Mouse (Mus musculus): ENCODE measurements around the gene Wrap73. TPM values are rescaled to one million over a fixed set of nuclear protein-coding genes. Genes with fewer than 3 reads are reported as not detected.

Gene Wrap73
- total RNA-seq, 2 experiments from 2014 or later: 12.6 to 13.5 TPM

DNA sequence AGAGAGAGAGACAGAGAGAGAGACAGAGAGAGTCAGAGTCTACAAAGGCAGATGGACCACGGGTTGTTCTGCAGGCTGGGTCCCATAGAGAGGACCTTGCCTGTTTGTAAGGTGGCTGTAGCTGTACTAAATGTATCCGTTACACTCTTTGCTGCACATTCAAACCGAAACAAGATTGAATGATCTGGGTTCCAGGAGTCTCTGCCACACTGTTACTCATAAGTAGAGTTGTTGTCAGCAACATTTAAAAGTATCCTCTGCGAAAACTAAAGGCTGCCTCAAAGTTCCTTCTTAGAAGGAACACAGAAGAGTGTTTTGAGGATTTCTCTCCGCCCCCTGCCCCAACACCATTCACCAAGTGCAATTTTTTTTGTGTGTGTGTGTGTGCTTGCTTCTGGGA, 5.0 kb upstream of the Wrap73 start:
- intact Hi-C loops (cut with DNase I): no loop called here
- no peak for DNase-seq

DNA sequence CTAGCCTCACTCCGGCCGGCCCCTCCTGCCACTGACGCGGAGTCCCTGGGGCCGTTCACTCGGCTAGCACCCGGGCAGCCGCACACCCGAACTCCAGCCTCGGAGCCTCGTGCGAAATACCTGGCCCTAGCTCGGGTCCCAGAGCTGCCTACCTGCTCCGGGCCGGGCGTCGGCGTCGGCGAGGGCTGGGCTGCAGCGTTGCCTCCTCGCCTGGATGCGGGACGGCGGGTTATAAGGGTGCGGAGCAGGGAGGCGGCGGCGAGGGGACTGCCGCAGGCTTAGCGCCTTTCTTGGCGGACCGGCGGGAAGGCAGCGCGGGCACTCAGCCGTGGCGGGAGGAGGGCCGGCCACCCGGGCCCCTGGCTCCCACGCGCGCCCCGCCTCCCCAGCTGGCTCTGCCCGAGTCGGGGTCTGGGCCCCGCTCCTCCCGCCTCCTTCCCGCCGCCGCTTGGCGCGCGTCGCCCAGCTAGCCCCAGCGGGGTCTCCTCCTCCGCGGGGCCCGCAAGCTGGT, 2.4 kb upstream of the Wrap73 start:
- intact Hi-C loops (cut with DNase I): no loop called here
- no peak for DNase-seq

DNA sequence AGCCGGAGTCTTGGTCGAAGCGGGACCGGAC, 2.2 kb upstream of the Wrap73 start, which contains the start of gene Trp73:
TSS of gene Trp73 (minus strand) at position 27 of the 31 bp plus-strand sequence.
- intact Hi-C loops (cut with DNase I): no loop called here

DNA sequence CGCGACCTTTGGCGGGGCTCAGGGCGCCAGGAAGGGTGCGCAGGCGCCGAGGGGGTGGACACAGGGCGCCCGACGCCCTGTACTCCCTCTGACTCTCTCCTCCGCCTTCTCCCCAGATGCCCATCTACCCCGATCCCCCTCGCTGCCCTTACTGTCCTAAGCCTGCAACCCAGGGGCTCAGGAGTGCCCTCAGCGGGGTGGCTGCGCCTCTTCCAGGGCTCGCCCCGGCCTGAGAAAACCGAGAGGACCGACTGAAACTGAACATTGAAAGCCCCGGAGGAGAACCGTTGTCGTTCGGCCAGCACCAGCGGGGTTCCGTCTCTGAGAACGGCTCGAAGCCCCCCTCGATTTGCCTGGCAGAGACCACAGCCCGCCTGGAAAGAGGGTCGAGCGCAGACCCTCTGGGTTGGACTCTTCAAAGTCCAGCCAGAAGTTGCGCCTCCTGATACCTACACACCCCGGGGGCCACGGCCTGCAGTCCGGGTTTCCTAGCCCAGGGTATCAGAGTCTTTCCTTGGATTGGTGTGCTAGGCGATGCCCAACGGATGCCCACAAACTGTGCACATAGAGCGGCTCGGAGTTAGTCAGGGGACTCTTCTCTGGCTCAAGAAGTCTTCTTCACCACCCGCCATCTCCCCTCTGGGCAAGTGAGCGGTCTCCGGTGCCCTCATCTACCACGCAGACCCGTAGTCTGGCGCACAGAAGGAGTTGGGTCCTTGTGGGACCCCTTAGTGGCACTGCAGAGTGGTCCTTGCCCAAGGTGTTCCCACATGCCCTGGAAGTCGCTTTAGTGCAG, 1.8 kb upstream of the Wrap73 start:
- intact Hi-C loops (cut with DNase I): no loop called here
- DNase-seq: no peak

More for the DNA sequence above, 2.2 kb upstream of the Wrap73 start, which contains the start of gene Trp73:
- no peak for DNase-seq

DNA sequence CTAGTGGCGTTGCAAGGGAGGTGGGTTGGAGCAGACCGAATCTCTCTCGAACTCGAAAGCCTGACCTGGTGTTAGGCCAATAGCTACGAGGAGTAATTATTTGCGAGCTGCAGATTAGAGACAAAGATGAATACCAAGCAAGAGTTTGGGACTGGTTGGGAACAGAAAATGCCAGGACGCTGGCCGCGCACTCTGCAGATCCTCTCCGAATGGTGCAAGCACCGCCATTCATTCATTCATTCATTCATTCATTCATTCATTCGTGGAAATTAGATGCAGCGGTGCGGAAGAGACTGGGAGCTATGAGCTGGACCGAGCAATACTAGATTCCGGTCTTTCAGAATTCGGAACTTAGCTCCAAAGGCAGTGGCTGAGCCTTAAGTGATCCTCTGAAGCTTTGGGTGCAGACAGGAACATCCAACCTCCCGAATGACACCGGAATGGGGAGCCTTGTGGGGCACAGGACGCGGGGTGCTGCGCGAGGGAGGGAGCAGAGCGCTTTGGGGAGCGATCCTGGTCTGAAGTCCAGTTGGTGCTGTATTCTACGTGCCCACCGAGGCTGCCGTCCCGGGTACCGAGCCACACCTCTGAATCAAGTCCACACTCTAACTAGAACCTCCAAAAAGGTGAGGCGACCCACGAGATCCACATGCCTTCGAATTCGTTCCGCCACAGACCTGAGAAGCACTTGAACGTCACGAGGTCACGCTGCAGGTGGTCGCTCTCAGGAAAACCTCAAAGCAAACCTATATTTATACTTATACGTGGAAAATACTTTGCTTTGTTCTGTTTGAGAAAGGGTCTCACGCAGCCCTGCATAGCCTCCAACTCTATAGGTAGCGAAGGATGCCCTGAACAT, 934 bp upstream of the Wrap73 start:
- no peak for DNase-seq
- intact Hi-C loops (cut with DNase I): no loop called here

DNA sequence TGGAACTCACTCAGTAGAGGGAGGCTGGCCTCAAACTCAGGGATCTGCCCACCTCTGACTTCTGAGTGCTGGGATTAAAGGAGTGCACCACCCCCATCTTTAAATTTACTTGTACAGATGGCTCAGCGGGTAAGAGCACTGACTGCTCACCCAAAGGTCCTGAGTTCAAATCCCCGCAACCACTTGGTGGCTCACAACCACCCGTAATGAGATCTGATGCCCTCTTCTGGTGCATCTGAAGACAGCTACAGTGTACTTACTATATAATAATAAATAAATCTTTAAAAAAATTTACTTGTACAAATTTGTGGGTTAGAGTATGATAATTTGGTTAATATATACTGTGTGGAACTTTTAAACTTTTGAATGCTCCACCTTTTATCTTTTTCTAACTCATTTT, 2.5 kb downstream of the Wrap73 start:
- intact Hi-C loops (cut with DNase I): no loop called here
- no peak for DNase-seq

DNA sequence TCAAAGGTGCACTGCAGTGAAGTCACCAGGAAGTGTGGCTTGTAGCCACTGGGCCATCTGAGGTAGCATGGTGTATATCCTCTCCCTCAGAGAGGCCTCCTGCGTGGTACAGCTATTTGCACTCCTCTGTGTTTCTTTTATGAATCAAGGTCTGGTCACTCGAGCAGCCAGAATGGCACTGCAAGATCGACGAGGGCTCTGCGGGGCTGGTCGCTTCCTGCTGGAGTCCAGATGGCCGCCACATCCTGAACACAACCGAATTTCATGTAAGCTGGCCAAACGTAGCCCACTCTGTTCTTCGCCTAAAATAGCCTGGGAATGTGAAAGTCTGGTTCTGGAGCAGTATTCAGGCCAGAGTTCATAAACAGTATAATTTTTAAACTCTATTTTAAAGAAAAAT, 4.2 kb downstream of the Wrap73 start:
- intact Hi-C loops (cut with DNase I): no loop called here

DNA sequence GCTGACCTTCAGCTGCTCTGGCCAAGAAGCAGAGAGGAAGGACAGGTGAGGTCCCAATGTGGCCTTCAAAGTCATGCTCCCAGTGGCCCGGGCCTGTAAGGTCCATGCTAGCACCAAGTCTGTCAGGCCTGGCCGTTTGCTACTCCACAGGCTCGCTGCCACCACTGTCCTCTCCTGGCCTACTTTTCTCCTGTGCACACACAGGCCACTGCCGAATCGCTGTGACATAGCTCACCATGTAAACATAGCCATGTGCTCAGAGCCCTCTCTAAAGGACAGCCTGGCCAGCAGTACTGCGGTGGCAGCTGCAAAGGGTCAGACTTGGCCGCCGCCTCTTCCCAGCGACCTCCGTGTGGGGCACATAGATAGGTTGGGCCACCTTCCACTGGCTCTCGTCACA, 11.9 kb downstream of the Wrap73 start:
- intact Hi-C loops (cut with DNase I): no loop called here
- no peak for DNase-seq

More for the DNA sequence above, 4.2 kb downstream of the Wrap73 start:
- no peak for DNase-seq

DNA sequence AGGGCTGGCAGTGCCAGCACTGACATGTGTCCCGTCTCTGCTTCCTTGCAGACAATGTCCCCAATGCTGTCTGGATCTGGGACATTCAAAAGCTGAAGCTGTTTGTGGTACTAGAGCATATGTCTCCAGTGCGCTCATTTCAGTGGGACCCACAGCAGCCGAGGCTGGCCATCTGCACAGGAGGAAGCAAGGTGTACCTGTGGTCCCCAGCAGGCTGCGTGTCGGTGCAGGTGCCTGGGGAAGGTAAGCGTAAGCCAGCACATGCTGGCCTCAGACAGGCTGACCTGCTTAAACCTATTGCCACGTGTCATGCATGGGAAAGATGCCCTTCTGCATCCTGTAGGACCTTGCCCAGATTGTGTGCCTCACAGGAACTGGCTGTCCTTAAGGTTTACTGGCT, 13.9 kb downstream of the Wrap73 start:
- DNase-seq: no peak
- intact Hi-C loops (cut with DNase I): loop anchor here (2.0 to 5.0 kb wide), 2 partner anchors 13 to 89 kb away; partner anchors contain the start of gene Wrap73

DNA sequence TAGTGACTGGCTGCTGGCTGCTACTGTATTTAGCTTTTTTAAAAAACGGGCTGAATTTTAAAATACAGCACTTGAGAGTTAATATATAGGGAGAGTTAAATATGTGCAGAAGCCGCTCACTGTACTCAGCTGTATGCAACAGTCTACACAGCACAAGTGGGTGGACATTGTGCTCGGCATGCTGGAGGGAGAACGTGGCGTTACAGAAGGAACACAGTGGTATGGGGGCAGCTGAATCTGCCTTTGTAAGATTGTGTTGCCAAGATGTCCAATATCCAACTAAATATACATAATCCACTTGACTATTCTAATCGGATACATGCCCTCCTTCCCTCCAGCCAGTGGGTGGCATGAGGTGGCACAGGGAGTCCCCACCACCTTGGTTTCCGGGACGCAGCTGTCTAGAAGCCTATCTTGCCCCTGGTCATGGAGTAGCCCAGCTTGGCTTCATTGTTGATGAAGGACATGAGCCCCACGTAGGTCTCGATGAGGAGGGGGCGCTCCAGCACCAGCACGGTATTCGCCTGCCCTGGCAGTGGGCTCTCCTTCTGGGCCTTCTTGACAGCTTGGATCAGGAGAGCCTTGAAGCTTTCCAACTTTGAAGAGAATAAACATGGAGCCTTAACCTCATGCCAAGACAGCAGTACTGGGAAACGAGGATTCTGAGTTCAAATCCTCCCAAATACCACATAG, 15.9 kb downstream of the Wrap73 start:
- intact Hi-C loops (cut with DNase I): loop anchor here (2.0 to 5.0 kb wide), 2 partner anchors 15 to 91 kb away; partner anchors contain the start of gene Wrap73
- no peak for DNase-seq

DNA sequence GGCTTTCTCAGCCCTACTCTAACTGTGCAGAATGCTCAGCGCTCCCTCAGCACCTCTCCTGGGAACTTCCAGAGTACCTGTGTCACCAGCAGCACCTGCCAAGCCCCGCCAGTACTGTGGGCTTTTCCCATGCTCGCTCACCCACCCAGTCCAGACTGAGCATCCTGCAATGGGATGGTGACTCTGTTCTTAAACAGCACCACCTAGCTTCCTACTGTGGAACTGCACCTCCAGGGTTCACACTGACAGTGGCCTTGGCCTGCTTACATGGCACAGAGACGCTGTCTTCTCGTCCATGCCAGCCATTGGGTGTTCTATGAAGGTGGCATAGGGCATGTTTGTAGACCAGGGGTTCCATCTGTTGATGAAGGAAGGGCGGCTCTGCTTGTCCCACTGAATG, 16.8 kb downstream of the Wrap73 start:
- peak; percentile 81 to 91 for DNase-seq
- intact Hi-C loops (cut with DNase I): loop anchor here (5.0 kb wide), 1 partner anchor 92 kb away; no protein-coding TSS in a partner anchor

DNA sequence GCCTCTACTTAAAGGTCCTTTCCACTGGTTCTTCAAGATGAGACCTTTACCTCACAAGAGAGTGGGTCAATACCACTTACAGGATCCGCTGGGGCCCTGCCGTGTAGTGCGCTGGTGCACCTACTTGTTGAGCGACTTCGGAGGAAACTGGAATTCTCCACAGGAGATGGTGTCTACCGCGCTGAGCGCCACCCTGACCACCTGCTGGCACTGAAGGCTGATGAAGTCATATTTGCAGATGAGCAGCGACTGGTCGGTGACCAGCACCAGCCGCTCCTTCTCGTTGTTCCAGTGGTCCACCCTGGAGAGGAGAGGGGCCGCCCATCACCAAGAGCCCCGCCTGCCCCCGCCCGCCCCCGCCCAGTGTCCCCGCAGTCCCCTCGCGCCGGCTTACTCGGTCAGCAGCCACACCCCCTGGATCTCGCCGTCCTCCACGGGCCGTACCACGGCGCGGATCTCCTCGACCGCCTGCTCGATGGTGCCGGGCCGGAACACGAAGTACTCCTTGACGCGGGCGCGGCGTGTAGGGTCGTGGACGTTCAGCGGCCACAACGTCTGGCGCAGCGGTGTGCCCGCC, 17.9 kb downstream of the Wrap73 start:
- intact Hi-C loops (cut with DNase I): loop anchor here (5.0 kb wide), 1 partner anchor 93 kb away; no protein-coding TSS in a partner anchor
- DNase-seq: no peak

DNA sequence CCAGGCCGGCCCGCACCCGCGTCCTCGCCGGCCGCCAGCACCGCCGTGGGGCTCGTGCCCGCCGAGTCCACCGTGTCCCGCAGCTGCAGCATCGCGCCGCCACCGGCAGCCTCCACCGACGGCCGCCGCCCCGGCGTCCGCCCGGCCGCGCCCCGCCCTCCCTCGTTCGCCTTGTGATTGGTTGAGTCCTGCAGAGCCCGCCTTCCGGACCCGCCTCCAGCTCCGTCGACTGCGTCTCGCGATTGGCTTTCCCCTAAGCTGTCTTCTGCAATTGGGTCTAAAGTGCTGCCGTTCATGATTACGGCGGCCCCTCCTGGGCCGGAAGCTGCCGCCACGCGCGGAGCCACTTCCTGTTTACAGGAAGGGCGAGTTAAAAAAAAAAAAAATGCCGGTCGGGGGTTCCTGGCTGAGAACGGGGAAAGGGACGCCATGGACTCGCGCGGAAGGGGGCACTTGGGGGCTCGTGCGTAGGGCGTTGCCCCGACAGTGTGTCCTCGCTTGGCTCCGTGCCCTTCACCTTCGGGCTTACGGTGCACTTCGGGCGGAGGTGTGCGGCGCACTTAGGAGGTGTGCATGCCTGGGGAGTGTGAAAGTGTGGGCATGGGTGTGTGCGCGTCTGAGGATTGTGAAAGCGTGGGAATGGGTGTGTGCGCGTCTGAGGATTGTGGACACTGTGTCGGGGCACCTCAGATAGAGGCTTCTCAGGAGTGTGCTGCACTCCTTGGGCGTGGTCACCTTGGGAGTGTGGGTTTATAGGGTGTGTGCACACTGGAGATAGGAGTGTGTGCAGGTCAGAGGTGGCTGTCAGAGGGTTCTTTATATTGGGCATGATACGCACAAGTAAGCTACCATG, 18.6 kb downstream of the Wrap73 start, which contains the start of gene Tprgl:
TSS of gene Tprgl (minus strand) at position 129 of the 853 bp plus-strand sequence.
- intact Hi-C loops (cut with DNase I): no loop called here
- peak; percentile 97 to 98 for DNase-seq

DNA sequence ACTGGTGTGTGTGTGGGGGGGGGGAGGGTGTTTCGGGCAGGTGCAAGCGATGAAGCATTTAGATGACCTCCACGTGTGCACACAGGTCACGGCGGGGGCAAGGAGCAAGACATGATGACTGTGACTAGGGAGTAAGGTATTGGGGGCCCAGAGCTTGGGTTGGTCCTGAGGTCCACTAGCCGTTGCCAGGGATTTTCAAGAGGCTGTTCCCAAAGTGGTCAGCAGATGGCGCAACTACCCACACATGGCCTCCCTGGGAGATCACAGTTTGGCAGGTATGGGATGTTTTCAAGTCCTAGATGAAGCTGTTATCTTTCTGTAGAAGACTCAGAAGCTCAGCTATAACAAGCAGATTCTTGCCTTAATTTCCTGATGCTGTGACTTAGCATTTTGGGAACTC, 21.1 kb downstream of the Wrap73 start:
- DNase-seq: peak; percentile 82 to 90
- intact Hi-C loops (cut with DNase I): loop anchor here (1.0 to 2.0 kb wide), 2 partner anchors 110 to 138 kb away; partner anchors contain the start of gene Arhgef16

DNA sequence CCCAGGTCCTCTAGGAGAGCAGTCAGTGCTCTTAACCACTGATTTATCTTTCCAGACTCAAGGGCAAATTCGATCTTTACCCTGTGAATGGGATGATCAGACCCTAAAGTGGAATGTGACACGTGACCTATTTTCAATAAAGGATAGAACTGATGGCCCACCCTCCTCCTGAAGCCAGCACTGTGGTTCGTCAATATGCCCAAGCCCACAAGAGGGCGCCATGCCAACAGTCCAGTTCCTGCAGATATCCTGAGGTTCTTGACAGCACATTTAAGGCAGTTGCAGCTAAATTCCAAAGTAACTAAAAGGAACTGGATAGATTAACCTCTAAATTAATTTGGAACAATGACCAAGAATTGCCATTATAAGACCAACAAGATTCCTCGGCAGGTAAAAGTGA, 24.9 kb downstream of the Wrap73 start:
- DNase-seq: peak; percentile 81 to 87
- intact Hi-C loops (cut with DNase I): no loop called here

DNA sequence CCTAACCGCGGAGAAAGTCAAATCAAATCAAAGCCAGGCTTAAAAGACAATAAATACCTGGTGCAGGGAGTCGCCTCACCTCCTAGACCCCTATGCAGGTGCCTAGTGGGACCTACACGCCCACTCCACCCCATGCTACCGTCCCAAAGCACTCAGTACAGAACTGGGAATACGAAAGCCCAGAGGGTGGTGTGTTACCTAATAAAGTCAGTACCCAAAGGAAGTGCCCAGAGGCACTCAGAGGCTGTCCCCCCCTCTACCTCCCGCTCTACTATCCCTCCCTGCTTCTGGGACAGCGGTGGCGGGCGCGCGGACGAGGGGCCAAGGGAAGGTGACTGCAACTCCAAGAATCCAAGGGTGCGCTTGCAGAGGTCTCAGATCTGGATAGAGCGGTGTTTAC, 27.8 kb downstream of the Wrap73 start:
- DNase-seq: no peak
- intact Hi-C loops (cut with DNase I): no loop called here

DNA sequence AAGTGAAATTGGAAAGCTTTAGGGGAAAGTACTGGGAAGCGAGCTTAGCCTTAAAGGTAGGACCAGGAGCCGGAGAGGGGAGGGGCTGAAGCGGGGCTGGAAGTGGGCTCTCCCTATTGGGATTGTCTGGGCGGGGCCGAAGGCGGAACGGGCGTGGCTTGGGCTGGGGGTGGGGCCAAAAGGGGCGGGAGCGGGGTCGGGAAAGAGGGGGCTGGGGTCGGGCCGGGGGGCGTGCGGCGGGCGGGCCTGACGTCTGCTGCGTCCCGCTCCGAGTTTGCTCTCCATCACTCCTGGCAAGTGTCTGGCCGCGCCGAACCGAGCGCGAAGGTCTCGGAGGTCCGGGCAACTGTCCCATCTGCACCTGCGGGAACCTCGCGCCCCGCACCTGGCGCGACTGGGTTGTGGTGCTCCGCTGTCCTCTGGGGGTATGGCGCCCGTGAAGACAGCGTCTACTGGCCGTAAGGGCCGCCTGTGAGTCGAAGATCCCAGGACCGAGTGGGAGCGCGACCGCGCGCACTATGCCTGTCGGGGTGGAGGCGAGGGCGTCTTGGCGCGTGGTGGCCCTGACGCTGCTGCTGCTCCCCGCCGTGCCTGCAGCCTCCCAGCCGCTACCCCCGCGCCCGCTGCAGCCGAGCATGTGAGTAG, 28.5 kb downstream of the Wrap73 start, which contains the start of gene Megf6:
TSS of gene Megf6 (plus strand) at position 225 of the 645 bp plus-strand sequence.
- intact Hi-C loops (cut with DNase I): no loop called here
- DNase-seq: peak; percentile 65 to 70

DNA sequence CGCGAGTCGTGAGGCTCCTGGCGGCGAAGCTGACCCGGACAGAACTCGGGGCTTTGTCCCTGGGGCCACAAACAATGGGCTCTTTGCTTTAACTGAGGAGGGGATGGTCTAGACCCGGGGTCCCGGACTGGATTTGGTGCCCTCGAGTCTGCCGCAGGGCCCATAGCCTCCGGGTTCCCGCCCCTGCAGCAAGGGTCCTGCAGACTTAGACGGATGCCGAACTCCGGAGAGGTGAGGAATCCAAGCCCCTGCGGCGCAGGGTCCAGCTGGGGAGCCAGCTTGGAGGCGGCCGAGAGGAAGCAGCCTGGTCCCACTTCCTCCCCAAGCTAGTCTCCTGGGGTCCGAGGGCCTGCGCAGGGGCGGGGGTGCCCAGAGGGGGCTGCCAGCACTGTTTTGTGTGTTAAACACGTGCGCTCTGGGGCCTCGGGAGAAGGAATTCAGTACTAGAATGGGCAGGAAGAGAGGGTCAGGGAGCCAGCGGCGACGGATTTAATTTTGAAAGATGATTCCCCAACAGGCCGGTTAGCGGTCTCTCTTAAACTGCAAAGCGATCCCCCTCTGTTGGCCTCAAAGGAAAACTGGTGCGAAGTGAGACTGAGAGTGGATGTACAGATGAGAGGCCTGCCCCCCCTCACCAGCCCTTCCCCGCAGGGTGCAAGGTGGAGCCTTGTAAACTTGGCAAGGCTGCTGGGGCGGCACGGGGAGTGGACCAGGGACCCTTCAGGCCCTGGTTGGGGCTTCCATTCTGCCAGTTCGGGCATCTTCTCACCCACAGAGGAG, 29.2 kb downstream of the Wrap73 start:
- intact Hi-C loops (cut with DNase I): no loop called here
- DNase-seq: peak in 1 of 2 experiments; percentile 24
